Mouse (Mus musculus): ENCODE measurements around the gene Mbd5.

Mbd5 gene

GRCm38 (mm10) chr2:49169766-49170165 lies 220.5 kb downstream of the Mbd5 start:
- no peak for DNase-seq (ENCODE audit: low spot score)

DNA sequence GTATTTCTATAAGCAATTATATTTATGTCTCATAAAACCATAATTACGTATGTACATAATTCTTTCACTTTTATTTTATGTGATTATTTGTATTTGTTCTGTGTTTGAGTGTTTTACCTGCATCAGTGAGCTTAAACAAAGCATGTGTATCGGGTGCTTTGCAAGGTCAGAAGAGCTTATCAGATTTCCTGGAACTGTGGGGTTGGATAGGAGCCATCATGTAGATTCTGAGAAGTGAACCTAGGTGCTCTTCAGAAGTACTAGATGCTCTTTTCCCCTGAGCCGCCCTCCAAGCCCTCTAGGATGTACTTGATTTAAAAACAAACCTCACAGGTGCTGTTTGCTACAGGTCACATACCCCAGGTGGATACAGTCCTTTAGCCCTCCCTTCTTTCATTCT lies 227.7 kb downstream of the Mbd5 start:
- DNase-seq (ENCODE audit: low spot score) = no peak

DNA sequence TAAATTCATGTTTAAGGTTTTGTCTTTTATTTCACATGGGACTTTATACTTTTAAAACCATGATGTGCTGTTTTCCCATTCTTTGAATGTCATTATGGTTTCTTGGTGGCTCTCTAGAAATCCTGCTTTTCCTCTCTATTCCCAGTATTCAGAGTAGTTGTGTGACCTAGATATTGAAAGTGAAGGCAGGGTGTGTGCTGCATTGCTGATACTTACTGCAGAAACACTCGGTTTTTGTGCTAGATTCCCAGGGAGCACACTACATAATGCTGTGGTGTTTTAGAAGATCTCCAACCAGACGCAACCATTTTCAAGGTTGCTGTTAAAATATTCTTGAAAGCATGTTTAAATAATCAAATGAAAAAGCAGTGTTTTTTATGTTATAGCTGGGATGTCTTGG lies 241.7 kb downstream of the Mbd5 start:
- no peak for DNase-seq (ENCODE audit: low spot score)

DNA sequence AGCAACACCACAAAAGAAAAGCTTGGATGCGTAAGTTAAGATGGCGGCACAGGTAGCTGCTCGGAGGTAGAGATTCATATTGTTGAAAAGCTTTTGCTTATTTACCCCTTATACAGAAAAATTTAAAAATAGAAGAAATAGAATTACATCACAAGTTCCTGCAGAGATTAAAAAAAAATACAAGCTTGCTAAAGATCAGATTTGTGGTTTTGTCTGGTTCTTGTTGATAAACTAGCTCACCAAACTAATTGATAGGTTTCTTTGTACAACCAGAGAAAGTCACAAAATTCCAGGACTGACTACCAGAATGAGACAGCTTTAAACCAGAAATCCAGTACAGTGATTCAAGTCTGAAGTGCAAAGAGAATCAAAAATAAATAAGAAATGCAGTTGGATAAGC lies 242.4 kb downstream of the Mbd5 start:
- DNase-seq (ENCODE audit: low spot score) = no peak

- DNase-seq (ENCODE audit: low spot score) = no peak
These were observed 254.8 kb downstream of the Mbd5 start for GRCm38 (mm10) chr2:49204081-49204480.

GRCm38 (mm10) chr2:49205692-49206091 lies 256.4 kb downstream of the Mbd5 start:
- DNase-seq (ENCODE audit: low spot score) = peak; percentile 42

DNA sequence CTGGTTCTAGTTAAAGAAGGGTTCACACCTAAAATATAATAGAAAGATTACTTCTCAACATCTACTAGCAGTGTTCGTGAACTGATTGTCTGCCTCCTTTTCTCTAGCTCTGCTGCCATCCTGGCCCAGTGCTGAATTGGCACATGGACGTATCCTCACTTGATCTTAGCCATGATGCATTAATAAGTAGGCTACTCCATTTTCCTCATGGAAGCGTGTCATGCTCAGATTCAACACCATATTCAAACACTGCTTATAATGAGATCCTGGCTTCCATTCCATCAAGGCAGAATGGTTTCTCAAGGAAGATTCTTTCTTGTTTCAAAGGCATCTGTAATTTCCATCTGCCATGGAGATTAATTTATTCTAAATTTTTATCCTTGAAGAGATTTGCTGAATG lies 260.0 kb downstream of the Mbd5 start:
- no peak for DNase-seq (ENCODE audit: low spot score)

- DNase-seq (ENCODE audit: low spot score) = no peak
These were observed 261.1 kb downstream of the Mbd5 start for GRCm38 (mm10) chr2:49210408-49210807.

- DNase-seq (ENCODE audit: low spot score) = no peak
These were observed 280.4 kb downstream of the Mbd5 start for GRCm38 (mm10) chr2:49229725-49230124.

DNA sequence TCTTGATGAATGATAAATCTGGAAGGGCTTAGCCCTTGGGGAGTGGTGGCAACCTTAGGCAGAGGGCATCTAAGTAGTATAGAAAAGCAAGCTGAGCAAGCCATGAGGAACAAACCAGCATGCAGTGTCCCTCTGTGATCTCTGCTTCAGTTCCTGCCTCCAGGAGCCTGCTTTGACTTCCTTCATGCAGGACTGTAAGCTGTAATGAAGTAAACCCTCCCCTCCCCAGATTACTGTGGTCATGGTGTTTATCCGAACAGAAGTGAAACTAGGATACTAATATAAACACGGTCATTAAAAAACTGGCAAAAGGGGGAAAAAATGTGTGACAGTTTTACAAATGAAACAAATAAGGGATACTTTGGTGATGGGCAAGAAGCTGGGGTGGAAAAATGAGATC lies 284.8 kb downstream of the Mbd5 start:
- DNase-seq (ENCODE audit: low spot score) = no peak

- DNase-seq (ENCODE audit: low spot score) = no peak
These were observed 292.4 kb downstream of the Mbd5 start for GRCm38 (mm10) chr2:49241715-49242114.

DNA sequence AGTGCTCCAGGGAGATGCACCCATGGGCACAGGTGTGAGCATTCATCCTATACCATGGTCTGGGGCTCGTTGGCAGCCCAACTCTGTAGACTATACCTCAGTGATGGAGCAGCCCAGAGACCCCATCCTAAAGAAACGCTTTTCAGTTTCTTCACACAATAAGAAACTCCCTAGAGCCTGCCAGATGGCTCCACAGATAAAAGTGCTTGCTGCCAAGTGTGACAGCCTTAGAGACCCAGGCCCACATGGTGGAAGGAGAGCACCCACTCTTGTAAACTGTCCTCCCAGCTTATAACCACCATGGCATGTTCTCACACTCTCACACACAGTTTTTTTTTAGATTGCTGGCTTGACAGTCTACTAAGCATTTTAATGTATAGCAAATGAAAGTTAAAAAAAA lies 314.8 kb downstream of the Mbd5 start:
- DNase-seq (ENCODE audit: low spot score) = no peak

DNA sequence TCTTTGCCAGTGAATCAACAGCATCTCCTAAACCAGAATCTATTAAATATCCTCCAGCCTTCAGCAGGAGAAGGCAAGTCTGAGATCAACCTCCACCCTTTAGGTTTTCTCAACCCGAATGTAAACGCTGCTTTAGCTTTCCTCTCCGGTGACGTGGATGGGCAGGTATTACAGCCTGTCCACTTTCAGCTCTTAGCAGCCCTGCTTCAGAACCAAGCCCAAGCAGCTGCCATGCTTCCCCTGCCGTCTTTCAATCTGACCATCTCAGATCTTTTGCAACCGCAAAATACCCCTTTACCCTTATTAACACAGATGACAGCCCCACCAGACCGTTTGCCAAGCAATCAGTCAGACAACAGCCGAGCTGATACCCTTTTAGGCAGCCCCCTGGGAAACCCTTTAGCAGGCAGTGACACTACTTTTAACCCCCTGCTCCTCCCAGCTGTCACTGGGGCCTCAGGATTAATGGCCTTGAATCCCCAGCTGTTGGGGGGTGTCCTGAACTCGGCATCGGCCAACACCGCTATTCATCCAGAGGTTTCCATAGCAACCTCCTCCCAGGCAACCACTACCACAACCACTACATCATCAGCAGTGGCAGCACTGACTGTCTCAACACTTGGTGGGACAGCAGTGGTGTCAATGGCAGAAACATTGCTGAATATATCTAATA lies 323.1 kb downstream of the Mbd5 start:
- DNase-seq (ENCODE audit: low spot score) = no peak

DNA sequence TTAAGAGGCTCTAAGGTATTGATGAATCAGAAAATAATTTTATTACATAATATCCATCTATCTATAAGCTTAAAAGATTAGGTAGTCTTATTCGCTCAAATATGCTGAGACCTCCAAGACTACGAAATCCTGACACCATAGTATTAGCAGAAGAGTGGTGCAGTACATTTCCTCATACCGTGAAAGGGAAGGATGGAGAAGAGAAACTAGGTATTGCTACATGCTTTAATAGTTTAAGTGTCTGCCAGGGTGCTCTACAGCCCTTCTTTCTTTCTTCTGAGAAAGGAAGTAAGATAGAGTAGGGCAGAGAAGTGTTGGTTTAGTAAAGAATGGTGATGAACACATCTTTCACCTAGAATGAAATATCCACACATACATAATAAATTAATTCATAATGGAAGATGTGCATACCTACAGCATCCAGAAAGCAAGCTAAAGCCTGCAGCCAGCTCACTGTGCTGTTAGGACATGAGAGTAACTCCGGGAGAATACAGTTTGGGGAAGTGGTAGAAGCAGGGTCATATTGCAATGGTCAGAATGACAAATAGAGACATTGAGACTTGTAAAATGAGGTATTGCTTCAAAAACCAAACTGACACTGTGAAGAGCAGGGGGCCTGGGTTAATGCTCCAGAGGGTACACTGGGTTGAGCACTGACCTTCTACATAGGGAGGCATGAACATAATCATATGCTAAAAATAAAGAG lies 326.9 kb downstream of the Mbd5 start:
- DNase-seq (ENCODE audit: low spot score) = no peak

DNA sequence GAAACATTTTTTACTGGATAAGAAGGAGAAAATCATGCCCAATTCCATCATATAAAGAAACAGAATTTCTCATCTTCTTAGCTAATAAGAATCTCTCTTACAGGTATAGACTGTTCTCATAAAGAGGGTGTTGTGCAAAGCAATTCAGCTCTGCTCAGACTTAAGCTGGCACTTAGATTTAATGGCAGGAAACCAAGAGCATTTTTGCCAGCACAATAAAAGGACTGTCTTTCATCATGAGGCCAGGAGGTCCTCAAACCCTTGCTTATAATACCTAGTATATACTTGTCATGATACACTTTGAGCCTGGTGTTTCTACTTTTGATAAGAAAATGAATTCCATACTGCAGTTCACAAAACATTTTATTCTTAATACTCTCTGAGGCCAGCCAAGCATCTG lies 331.2 kb downstream of the Mbd5 start:
- no peak for DNase-seq (ENCODE audit: low spot score)

DNA sequence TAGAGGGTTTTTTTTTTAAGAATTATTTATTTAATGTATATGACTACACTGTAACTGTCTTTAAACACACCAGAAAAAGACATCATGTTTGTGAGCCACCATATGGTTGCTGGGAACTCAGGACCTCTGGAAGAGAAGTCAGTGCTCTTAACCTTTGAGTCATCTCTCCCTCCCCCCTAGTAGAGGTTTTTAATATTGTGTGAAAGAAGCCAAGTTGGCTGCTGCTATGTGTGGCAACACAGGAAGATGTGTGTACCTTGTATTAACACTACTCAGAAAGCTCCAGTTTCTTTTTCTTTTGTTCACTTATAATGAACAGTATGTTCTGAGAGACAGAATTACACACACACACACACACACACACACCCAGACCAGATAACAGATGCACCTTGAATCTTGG lies 334.3 kb downstream of the Mbd5 start:
- DNase-seq (ENCODE audit: low spot score) = no peak

- no peak for DNase-seq (ENCODE audit: low spot score)
These were observed 337.7 kb downstream of the Mbd5 start for GRCm38 (mm10) chr2:49286965-49287364.

DNA sequence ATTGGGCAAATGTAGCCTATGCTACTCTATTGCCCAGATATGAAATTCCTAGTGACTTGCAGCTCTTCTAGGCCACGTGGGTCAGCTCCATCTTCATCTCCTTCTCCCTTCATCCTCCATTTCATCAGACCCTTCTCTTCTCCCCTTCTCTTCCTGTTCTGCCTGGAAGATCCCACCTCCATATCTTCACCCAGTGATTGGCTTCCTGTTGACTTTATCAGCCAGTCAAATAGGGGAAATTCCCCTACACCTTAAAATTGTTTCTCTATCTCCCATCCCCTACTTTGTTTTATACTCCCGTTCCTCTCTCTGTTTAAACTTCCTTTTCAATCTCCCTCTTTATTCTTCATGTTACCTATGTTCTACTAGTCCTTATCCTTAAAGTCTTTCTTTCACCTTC lies 342.4 kb downstream of the Mbd5 start:
- no peak for DNase-seq (ENCODE audit: low spot score)

DNA sequence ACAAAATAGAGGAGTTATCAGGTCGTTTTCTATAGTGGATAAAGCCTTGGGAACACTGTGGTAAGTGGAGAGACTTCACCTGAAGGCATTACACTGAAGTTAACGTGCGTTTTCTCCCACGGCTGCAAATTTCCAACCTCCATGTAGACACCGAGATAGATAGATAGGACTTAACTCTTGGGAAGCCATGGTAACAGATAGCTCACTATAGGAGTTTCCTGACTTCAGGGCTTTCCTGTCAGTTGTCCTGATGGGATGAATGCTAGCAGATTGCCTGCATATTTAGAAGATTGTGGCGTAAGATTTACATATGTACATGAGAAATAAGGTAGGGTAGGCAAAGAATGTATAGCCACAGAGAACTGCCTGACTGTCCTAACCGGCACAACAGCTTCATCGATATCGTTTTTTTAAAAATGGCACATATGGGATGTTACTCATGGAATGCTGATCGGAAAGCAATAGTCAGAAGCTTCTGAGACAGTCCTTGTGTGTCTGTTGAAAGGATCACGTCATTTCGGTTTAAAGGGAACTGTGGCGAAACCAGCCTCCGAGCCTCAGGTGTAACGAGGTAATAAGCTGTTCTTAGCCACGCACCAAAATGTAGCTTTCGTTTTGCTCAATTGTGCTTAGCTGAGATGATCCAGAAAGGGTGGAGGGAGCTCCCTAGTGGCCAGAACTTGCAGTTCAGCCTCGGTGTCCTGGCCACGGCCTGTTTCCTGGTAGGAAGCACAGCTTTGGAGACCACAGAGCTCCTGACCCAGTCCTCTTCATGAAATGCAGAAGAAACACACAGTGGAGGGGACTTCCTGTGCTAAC lies 363.5 kb downstream of the Mbd5 start:
- peak; percentile 61 for DNase-seq (ENCODE audit: low spot score)

DNA sequence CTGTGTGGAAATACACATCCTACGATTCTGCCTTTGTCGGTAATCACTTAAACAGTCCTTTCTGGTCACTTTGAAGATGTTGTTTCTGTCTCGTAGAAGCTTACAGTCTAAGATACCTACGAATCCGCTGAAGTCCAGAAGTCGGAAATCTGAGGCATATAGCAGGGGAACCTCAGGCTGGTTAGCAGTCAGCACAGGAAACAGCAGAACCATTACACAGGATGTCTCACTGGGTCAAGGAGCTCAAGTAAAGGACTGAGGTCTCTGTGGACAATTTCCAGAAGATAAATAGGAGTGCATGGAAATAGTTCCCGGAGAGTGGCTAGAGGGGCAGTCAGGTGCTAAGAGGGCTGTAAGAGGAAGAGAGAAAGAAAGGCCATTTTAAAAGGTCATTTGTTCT lies 384.3 kb downstream of the Mbd5 start:
- no peak for DNase-seq (ENCODE audit: low spot score)

GRCm38 (mm10) chr2:49335267-49335666 lies 386.0 kb downstream of the Mbd5 start:
- DNase-seq (ENCODE audit: low spot score) = no peak

DNA sequence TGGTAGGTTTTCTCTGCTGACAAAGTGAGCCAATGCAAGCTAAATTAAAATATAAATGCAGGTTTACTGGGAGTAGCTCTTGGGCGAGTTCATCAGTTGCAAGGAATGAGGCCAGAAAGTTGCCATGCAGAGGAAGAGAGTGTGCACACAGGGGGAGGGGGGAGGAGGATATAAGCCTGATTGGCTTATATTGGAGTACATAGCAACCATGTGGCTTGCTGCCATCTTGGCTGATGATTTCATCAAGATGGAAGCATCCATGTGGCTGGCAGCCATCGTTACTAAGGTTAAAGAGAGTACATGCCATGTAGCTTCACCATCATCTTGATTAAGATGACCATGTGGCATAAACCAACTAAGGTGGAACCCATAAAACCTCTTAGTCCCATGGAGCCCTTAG lies 395.0 kb downstream of the Mbd5 start:
- DNase-seq (ENCODE audit: low spot score) = no peak

- DNase-seq (ENCODE audit: low spot score) = no peak
These were observed 396.5 kb downstream of the Mbd5 start for GRCm38 (mm10) chr2:49345786-49346185.
